Mouse (Mus musculus): ENCODE measurements at regions not wholly inside any gene's neighbourhood (a gene's known extent, or its start where the extent isn't known, plus 50 kb on each side); places are given as distances from the start of the nearest gene placed in this dataset.
A peak's percentile ranks its signal among the peaks of the same experiment; 100 is the strongest.
"Not testable (repeated sequence)": the region's sequence is repeated elsewhere in the genome, so short reads cannot be mapped to it uniquely, and the experiment has no call there.

DNA sequence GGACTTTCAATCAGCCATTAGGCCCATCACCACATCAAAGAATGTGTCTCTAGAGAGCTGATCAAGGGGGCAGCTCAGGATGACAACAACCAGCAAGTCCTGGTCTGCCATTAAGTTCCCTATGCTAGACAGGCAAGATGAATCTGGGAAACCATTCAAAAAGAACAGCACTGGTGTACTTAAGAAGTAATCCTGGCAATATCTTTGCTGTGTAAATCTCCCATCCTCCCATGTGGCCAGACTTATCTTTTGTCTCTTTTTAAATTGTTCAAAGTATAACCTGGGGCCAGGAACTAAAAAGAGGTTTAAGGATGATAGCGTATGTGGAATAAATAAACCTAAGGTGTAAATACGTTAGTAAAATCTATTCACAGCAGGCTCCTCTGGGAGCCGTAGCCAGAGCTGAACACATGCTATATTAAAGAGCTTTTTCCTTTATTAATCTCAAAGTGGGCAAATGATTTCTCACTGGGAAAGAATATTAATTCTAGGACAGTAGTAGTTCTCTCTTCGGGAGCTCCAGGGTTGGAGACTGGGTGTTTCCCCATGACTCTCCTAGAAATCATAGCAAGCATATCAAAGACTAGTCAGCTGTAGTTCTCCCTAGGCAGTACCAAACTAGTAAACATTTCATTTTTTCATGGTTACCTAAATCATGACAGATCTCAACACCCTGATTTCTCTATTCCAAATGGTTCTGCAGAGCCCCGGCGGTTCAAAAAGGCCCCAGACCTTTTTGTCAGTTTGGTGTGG is 216.8 kb upstream of the Zpld1 start:
- DNase-seq = no peak

GRCm38 (mm10) chr16:55504796-55505413 is 207.1 kb upstream of the Zpld1 start:
- DNase-seq = no peak

DNA sequence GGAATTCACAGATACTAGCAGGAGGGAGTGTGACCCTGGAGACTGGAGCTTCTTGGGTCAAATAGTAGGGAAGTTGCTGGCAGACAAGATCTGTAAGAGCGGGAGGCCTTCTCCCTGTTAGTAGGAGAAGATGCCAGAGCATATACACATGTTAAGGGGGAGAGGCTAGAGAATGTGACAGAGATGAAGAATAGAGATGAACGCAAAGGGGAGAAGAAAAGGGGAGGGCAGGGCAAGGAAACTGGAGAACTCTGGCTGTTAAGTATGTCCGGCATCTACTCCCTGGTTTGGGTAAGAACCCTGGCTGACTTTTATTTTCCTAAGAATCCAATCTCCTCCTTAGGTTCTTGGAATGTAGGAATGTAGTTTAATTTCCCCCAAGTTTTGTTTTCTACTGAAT is 206.5 kb upstream of the Zpld1 start:
- no peak for DNase-seq

DNA sequence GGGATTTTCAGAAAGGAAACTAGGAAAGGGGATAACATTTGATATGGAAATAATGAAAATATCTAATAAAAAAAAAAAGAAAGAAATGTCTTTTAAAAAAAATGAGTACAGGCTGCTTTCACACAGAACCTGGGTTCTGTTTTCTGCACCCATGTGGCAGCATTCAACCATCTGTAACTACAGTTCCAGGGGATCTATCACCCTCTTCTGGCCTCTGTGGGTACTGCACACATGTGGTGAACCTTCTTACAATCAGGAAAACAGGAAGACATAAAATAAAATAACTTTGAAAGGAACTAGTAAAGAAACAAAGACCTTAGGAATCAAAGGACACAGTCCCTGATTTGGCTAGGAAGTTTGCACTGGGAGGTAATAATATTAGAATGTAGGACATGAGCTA is 205.5 kb upstream of the Zpld1 start:
- DNase-seq = no peak

- DNase-seq = not testable (repeated sequence)
These were observed 202.0 kb upstream of the Zpld1 start for GRCm38 (mm10) chr16:55499831-55500230.

DNA sequence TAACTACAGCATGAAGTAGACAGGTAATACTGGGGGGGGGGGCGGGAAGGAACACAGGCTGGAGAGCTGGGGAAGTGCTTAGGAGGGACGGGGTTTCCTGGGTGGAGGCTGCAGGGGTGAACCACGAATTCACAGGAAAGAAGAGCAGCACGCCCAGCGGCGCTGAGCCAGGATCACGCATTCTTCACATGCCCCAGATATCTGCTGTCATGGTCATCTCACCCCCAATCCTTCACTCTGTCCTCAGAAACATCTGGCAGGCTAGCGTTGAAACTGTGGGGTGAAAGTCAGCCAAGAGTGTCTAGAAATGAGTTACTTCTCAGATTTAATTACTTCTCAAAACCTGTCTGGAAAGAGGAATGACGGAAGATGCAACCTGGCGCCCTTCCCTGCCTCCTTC is 197.3 kb upstream of the Zpld1 start:
- DNase-seq = no peak

GRCm38 (mm10) chr16:55494162-55494561 is 196.4 kb upstream of the Zpld1 start:
- DNase-seq = no peak

- DNase-seq = peak; percentile 37 to 59
These were observed 194.3 kb upstream of the Zpld1 start for GRCm38 (mm10) chr16:55492111-55492510.

GRCm38 (mm10) chr16:55484391-55484790 is 186.6 kb upstream of the Zpld1 start:
- no peak for DNase-seq

- DNase-seq = no peak
These were observed 183.0 kb upstream of the Zpld1 start for GRCm38 (mm10) chr16:55480745-55481144.

GRCm38 (mm10) chr16:55480304-55480703 is 182.5 kb upstream of the Zpld1 start:
- no peak for DNase-seq

GRCm38 (mm10) chr16:55476544-55477208 is 178.9 kb upstream of the Zpld1 start:
- peak; percentile 19 to 51 for DNase-seq

GRCm38 (mm10) chr16:55474950-55475525 is 177.3 kb upstream of the Zpld1 start:
- no peak for DNase-seq

DNA sequence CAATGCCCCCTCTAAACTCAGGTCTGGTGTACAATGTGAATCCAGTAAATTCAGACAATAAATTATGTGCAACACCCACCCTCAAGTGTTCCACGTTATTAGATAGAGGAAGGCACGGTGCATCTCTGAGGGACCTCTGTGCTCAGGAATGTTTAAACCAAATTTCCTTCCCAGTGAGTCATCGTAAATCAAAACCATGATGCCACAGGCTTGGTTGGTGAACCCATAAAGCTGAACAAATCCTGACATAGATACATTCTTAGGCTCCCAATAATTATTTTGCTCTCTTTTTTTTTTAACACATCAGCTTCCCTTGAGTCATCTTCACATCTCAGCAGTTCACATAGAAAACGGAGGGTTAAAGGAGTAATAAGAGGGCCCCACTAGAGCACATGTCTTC is 173.6 kb upstream of the Zpld1 start:
- DNase-seq = no peak

DNA sequence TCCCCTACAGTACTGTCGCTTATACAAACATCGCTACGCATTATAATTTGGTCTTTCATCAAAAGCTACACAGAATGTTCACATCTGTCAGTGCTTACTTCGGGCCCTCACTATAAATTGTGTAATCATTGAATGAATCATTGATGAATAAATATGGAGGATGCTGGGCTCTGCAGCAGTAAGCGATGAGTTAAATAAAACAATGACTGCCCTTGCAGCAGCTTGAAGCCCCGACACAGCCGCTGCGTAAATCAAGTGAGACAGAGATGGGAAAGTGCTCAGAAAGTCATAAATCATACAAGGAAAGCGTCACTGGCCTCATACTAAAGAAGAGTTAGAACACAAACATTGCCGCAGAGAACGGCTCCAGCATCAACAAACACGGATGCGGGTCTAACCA is 172.9 kb upstream of the Zpld1 start:
- no peak for DNase-seq

DNA sequence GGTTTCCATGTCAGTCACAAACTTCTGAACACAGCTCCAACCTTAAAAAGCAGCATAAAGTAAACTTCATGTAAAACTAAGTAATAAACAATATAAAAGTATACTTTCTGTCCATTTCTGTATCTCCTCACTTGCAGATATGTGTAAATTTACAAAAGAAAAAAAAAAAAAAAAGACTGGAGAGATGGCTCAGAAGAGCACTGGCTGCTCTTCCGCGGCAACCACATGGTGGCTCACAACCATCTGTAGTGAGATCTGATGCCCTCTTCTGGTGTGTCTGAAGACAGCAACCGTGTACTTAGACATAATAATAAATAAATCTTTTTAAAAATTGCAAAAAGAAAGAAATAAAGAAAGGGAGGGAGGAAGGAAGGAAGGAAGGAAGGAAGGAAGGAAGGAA is 171.9 kb upstream of the Zpld1 start:
- no peak for DNase-seq

DNA sequence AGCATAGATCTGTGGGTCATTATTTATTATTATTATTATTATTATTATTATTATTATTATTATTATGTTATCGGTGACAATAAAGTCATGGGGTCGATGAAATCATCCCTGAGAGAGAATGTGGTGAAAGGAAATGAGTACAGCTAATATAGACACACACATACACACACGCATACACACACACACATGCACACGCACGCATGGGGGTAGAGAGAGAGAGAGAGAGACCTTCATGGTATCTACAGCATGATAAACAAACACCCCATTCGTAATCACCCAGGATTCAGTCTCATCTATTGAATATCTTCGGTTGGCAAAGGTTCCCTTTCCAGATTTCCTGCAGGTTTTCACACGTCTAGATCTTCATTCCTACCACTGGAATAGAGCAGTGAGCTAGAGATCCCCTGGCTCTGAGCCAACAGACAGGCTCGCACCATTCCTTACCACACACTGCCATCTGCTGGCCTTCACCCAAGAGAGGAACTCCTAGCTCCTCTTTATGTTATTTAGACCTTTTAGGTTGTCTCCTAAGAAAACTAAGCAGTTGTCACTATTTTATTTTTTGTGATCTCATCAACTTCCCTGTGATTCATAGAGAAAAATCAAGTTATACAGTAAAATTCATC is 171.2 kb upstream of the Zpld1 start:
- DNase-seq = peak; percentile 58 to 82

DNA sequence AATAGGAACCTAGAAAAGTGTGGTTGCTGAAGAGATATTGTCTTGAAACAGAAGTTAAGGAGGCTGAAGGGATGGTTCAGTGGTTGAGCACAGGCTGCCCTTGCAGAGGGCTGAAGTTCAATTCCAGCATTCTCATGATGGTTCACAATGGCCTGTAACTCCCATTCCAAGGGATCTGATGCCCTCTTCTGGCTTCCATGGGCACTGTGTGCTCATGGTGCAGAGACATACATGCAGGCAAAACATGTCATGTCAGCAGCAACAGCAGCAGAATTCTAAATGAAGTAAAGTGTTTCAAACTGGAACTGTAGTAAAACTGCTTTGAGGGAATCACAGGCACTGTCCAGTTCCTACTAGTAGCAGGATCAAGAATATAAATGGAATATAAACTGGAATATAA is 162.7 kb upstream of the Zpld1 start:
- DNase-seq = peak in 1 of 2 experiments; percentile 37

- no peak for DNase-seq
These were observed 149.8 kb upstream of the Zpld1 start for GRCm38 (mm10) chr16:55447581-55447980.

- DNase-seq = no peak
These were observed 145.2 kb upstream of the Zpld1 start for GRCm38 (mm10) chr16:55442821-55443581.

DNA sequence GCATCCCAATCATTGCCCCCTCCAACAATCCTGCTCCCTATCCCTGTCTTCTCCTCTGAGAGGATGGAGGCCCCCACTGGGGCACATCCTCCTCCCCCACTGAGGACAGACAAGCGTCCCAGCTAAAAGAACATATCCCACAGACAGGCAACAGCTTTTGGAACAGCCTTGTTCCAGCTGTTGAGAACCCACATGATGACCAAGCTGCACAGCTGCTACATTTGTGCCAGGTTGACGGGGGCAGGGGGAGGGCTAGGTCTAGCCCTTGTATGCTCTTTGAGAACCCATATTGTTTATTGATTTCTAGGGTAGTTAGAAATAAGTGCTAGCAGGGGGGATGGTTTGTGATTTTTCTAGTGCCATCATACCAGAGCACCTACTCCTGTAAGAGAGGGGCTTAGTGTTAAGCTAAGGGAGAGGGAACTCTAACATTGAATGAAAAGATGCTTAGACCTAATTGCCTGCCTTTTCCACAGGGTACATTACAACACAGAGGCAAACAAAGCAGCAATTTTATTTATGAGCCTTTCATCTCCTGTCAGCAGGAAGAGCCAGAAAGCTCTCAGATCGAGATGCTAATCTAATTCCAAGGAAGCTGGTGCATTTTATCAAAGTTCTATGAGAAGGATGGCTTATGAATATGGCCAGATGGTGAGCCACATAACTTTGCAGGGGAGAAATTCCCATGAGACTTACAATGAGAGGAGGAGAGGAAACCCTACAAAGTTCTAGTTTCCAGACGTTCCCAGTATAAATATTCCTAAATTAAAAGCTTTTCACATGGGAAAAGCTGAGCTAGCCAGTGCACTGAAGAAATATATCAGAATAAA is 137.6 kb upstream of the Zpld1 start:
- DNase-seq = no peak
